ENCODE assay signal across 11 mouse cellular contexts in genomic region chr16:5992045-5993011, GRCm38 (mm10).
DNase-seq lines count a peak whose midpoint lies in the region; ATAC-seq and TF ChIP-seq lines count a peak whose summit lies in the region.
"Had no signal": no experiment of that assay in that cellular context is flagged by ENCODE, and none has a peak within 500 bp of the region (broad histone marks: within the 10 kb centered on the region; RNA-seq: fewer than 3 reads in every experiment).

No protein-coding gene starts in this region.

- H3K4me3 ChIP-seq in layer of hippocampus, adult 2 months: no peak overlapping the region
- no peak overlapping the region for H3K4me3 ChIP-seq in forebrain, embryonic 15.5 days
- no peak overlapping the region for H3K4me3 ChIP-seq in liver, postnatal 0 days (ENCODE audit: low read depth, low read length)
- H3K4me3 ChIP-seq: limb, embryonic 12.5 days had no signal

- WGBS in forebrain, embryonic 15.5 days: 19% methylated on average over 10 of the region's 10 CpGs
- WGBS in liver, postnatal 0 days (ENCODE audit: insufficient replicate concordance): 65% methylated on average over 10 of the region's 10 CpGs

- peaks cover 25% of the 10 kb centered on the region for H3K4me1 ChIP-seq in forebrain, embryonic 15.5 days
- H3K4me1 ChIP-seq in liver, postnatal 0 days (ENCODE audit: insufficient read depth): no peaks in the 10 kb centered on the region
- H3K4me1 ChIP-seq: limb, embryonic 12.5 days had no signal

- H3K27me3 ChIP-seq in forebrain, embryonic 15.5 days: no peaks in the 10 kb centered on the region
- no peaks in the 10 kb centered on the region for H3K27me3 ChIP-seq in liver, postnatal 0 days (ENCODE audit: insufficient read depth, low read length)
- H3K27me3 ChIP-seq: limb, embryonic 12.5 days had no signal

- peak overlapping the region; percentile 56; the same call in 1 of the 2 replicates for H3K27ac ChIP-seq in layer of hippocampus, adult 2 months
- peak overlapping the region; percentile 51 for H3K27ac ChIP-seq in forebrain, embryonic 15.5 days (replicated peaks)
- H3K27ac ChIP-seq in liver, postnatal 0 days (ENCODE audit: low read depth): no peak overlapping the region
- H3K27ac ChIP-seq: limb, embryonic 12.5 days; macrophage had no signal

- DNase-seq in layer of hippocampus, adult 2 months (ENCODE audit: low spot score in 2 of 2): peak in 1 of 2 experiments; percentile 57
- DNase-seq in layer of hippocampus, adult 9-11 months: no peak
- DNase-seq in left cerebral cortex, postnatal 14 days (ENCODE audit: low spot score in 2 of 2): peak; percentile 66 to 75
- DNase-seq in right cerebral cortex, postnatal 10 days (ENCODE audit: low spot score in 2 of 2): peak; percentile 63 to 73
- DNase-seq in liver, postnatal 0 days: no peak
- DNase-seq in urinary bladder, postnatal 4 days (ENCODE audit: low spot score in 2 of 2): no peak
- DNase-seq: kidney, postnatal 25 days had no signal

- no peak overlapping the region for H3K9ac ChIP-seq in forebrain, embryonic 15.5 days (replicated peaks)
- H3K9ac ChIP-seq in liver, postnatal 0 days (replicated peaks): no peak overlapping the region
- H3K9ac ChIP-seq: limb, embryonic 12.5 days had no signal

- intact Hi-C loops in left cerebral cortex, postnatal 14 days (cut with DNase I): no loop called here

- H3K36me3 ChIP-seq in forebrain, embryonic 15.5 days: no peaks in the 10 kb centered on the region
- H3K36me3 ChIP-seq in liver, postnatal 0 days (replicated peaks; ENCODE audit: insufficient read depth, low read length): no peaks in the 10 kb centered on the region
- H3K36me3 ChIP-seq: limb, embryonic 12.5 days had no signal

- ATAC-seq in forebrain, embryonic 15.5 days (replicated peaks): peak; percentile 71
- ATAC-seq in liver, postnatal 0 days: no peak
- ATAC-seq in megakaryocyte, adult 5-6 weeks (ENCODE audit: poor library complexity, severe bottlenecking): no peak

- no peak for TF ChIP-seq EP300 in liver, postnatal 0 days (IDR thresholded peaks at IDR 0.05; ENCODE audit: low read depth)

- no peaks in the 10 kb centered on the region for H3K9me3 ChIP-seq in forebrain, embryonic 15.5 days
- no peaks in the 10 kb centered on the region for H3K9me3 ChIP-seq in liver, postnatal 0 days (ENCODE audit: low read length)
- H3K9me3 ChIP-seq: limb, embryonic 12.5 days had no signal

- TF ChIP-seq CTCF in layer of hippocampus, adult 2 months (conservative IDR thresholded peaks at IDR 0.05): no peak
- no peak for TF ChIP-seq CTCF in liver, postnatal 0 days (IDR thresholded peaks at IDR 0.05; ENCODE audit: low read depth)

- H3K4me2 ChIP-seq in forebrain, embryonic 15.5 days (replicated peaks): no peak overlapping the region
- H3K4me2 ChIP-seq in liver, postnatal 0 days (ENCODE audit: low read depth, low read length): no peak overlapping the region
- H3K4me2 ChIP-seq: limb, embryonic 12.5 days had no signal

Comparison
In these comparisons a context has a peak if more than half of its experiments do, and no peak if none do; other contexts are left out.
1. DNase-seq: peak in left cerebral cortex, postnatal 14 days (2 of 2) and right cerebral cortex, postnatal 10 days (2 of 2); none in layer of hippocampus, adult 9-11 months (single experiment), liver, postnatal 0 days (single experiment) and urinary bladder, postnatal 4 days (0 of 2).